Mouse (Mus musculus) forebrain, embryonic 14.5 days (tissue): ENCODE measurements around the gene Fktn. TPM values are rescaled to one million over a fixed set of nuclear protein-coding genes. Genes with fewer than 3 reads are reported as not detected.
A peak's percentile ranks its signal among the peaks of the same experiment; 100 is the strongest.
"Not testable (repeated sequence)": the region's sequence is repeated elsewhere in the genome, so short reads cannot be mapped to it uniquely, and the experiment has no call there.

Experiments used
- ATAC-seq: fragments of 200-750 bp; cut with Nextera tagmentation; 2 replicates; pipeline ENCODE4 v1.8.0; 2017; ENCODE audit warnings: mild to moderate bottlenecking, moderate library complexity
- DNase-seq: peaks from one replicate; pipeline ENCODE4 v3.0.0-alpha.2; 2015; ENCODE audit warnings: low spot score
- H3K27ac ChIP-seq: fragments of 300-500 bp; sonication (generic); 2 replicates; pipeline ENCODE4 v1.5.1; 2014; ENCODE audit warnings: low read depth, mild to moderate bottlenecking, control low read depth, low read length, moderate library complexity
- H3K27me3 ChIP-seq: fragments of 300-500 bp; sonication (generic); replicated peaks from 2 replicates; pipeline ENCODE4 v1.6.1; 2014; ENCODE audit warnings: low read length, control low read depth, mixed read lengths; ENCODE audit not compliant: control insufficient read depth, insufficient read depth
- H3K36me3 ChIP-seq: fragments of 300-500 bp; sonication (generic); 2 replicates; pipeline ENCODE4 v1.6.1; 2014; ENCODE audit warnings: low read length, control low read depth; ENCODE audit not compliant: control insufficient read depth, insufficient read depth
- H3K4me1 ChIP-seq: fragments of 300-500 bp; sonication (generic); 2 replicates; pipeline ENCODE4 v1.6.1; 2014; ENCODE audit warnings: antibody characterized with exemption, low read length, control low read depth; ENCODE audit not compliant: control insufficient read depth, insufficient read depth
- H3K4me2 ChIP-seq: fragments of 300-500 bp; sonication (generic); 2 replicates; pipeline ENCODE4 v1.6.1; 2014; ENCODE audit warnings: mild to moderate bottlenecking, control low read depth, low read length
- H3K4me3 ChIP-seq: fragments of 300-500 bp; sonication (generic); 2 replicates; pipeline ENCODE4 v1.5.1; 2014; ENCODE audit warnings: low read depth, low read length, control low read depth
- H3K9ac ChIP-seq: fragments of 300-500 bp; sonication (generic); 2 replicates; pipeline ENCODE4 v1.6.1; 2014; ENCODE audit warnings: mild to moderate bottlenecking, low read length, control low read depth, moderate library complexity
- H3K9me3 ChIP-seq: fragments of 300-500 bp; sonication (generic); replicated peaks from 2 replicates; pipeline ENCODE4 v1.6.1; 2016; ENCODE audit warnings: low read length, control low read depth, mixed read lengths; ENCODE audit not compliant: control insufficient read depth
- WGBS: fragments of 180-500 bp; shearing (Covaris S2); extraction: QIAGEN DNeasy Blood & Tissue Kit; methylation state at CpG from one replicate; pipeline ENCODE4 v1.1.7; 2014; 5-methylcytosine and 5-hydroxymethylcytosine counted together
- polyA plus RNA-seq: library from polyadenylated mRNA; unstranded; fragments of >200 nt; fragmentation: Nextera tagmentation; extraction: Ambion mirVana; gene quantifications from 2 replicates; pipeline ENCODE4 v1.2.1, GENCODE M21; 2014

Fktn gene
- 12.5 and 15.8 TPM in 2 replicates for polyA plus RNA-seq

GRCm38 (mm10) chr4:53713704-53714050 is at the start of gene Fktn:
Gene Fktn, plus strand, starts transcription at chr4:53713998.
- Histone ChIP-seq H3K4me3 (peak within 1 kb of the TSS; percentile 64), H3K4me2 (peak within 1 kb of the TSS; percentile 78), H3K9ac (peak within 1 kb of the TSS; percentile 81), H3K27ac (peak within 1 kb of the TSS; percentile 91), H3K27me3 (no peaks in the 10 kb centered on the region), H3K36me3 (peaks cover 5% of the 10 kb centered on the region; the same call in 1 of the 2 replicates), H3K4me1 (peaks cover 10% of the 10 kb centered on the region; the same call in 1 of the 2 replicates), H3K9me3 (no peaks in the 10 kb centered on the region)
- 2% methylated on average over 7 of the region's 7 CpGs for WGBS
- DNase-seq (no peak), ATAC-seq (peak; percentile 84)

- Histone ChIP-seq H3K9ac (no peak overlapping the region), H3K36me3 (peaks cover 39% of the 10 kb centered on the region), H3K4me3 (no peak overlapping the region), H3K27me3 (no peaks in the 10 kb centered on the region), H3K4me2 (no peak overlapping the region), H3K4me1 (no peaks in the 10 kb centered on the region), H3K27ac (no peak overlapping the region), H3K9me3 (no peaks in the 10 kb centered on the region)
- WGBS, result 94% methylated on average over 8 of the region's 8 CpGs
- no peak for ATAC-seq
- no peak for DNase-seq
These were observed 31.7 kb upstream of the Fktn start for GRCm38 (mm10) chr4:53682092-53682491.

- no peaks in the 10 kb centered on the region for H3K27me3 ChIP-seq
- no peak overlapping the region for H3K27ac ChIP-seq
- H3K4me3 ChIP-seq, result no peak overlapping the region
- no peak for DNase-seq
- no peaks in the 10 kb centered on the region for H3K4me1 ChIP-seq
- H3K36me3 ChIP-seq, result peaks cover 28% of the 10 kb centered on the region
- no peaks in the 10 kb centered on the region for H3K9me3 ChIP-seq
- H3K4me2 ChIP-seq, result no peak overlapping the region
- WGBS, result 91% methylated on average over 4 of the region's 4 CpGs
- no peak overlapping the region for H3K9ac ChIP-seq
- no peak for ATAC-seq
These were observed 24.8 kb upstream of the Fktn start for GRCm38 (mm10) chr4:53688965-53689364.

- no peak overlapping the region for H3K9ac ChIP-seq
- no peaks in the 10 kb centered on the region for H3K4me1 ChIP-seq
- DNase-seq (peak; percentile 6), ATAC-seq (no peak)
- H3K36me3 ChIP-seq, result peaks cover 34% of the 10 kb centered on the region
- WGBS, result 67% methylated on average over 1 of the region's 1 CpGs
- no peak overlapping the region for H3K27ac ChIP-seq
- H3K4me2 ChIP-seq, result no peak overlapping the region
- no peak overlapping the region for H3K4me3 ChIP-seq
- no peaks in the 10 kb centered on the region for H3K9me3 ChIP-seq
- H3K27me3 ChIP-seq, result no peaks in the 10 kb centered on the region
These were observed 22.4 kb upstream of the Fktn start for GRCm38 (mm10) chr4:53691418-53691817.

GRCm38 (mm10) chr4:53709166-53709565 is 4.6 kb upstream of the Fktn start:
- H3K36me3 ChIP-seq, H3K4me1 ChIP-seq, H3K27ac ChIP-seq, DNase-seq, H3K4me3 ChIP-seq, H3K9ac ChIP-seq, H3K9me3 ChIP-seq, H3K4me2 ChIP-seq, H3K27me3 ChIP-seq, ATAC-seq: not testable (repeated sequence)

GRCm38 (mm10) chr4:53710021-53710420 is 3.8 kb upstream of the Fktn start:
- no peak for DNase-seq
- no peak overlapping the region for H3K4me3 ChIP-seq
- H3K9me3 ChIP-seq, result no peaks in the 10 kb centered on the region
- no peak overlapping the region for H3K9ac ChIP-seq
- 93% methylated on average over 2 of the region's 2 CpGs for WGBS
- H3K4me1 ChIP-seq, result peaks cover 6% of the 10 kb centered on the region; the same call in 1 of the 2 replicates
- H3K4me2 ChIP-seq, result no peak overlapping the region
- 0 out of 2 replicates have a peak, but pooled peaks cover 4% of the 10 kb centered on the region for H3K36me3 ChIP-seq
- no peaks in the 10 kb centered on the region for H3K27me3 ChIP-seq
- H3K27ac ChIP-seq, result no peak overlapping the region
- no peak for ATAC-seq

GRCm38 (mm10) chr4:53710555-53711328 is 3.1 kb upstream of the Fktn start:
- H3K27ac ChIP-seq, result no peak overlapping the region
- H3K36me3 ChIP-seq, result 0 out of 2 replicates have a peak, but pooled peaks cover 4% of the 10 kb centered on the region
- no peak for ATAC-seq
- peaks cover 10% of the 10 kb centered on the region; the same call in 1 of the 2 replicates for H3K4me1 ChIP-seq
- no peak overlapping the region for H3K4me2 ChIP-seq
- H3K9me3 ChIP-seq, result no peaks in the 10 kb centered on the region
- DNase-seq, result no peak
- no peaks in the 10 kb centered on the region for H3K27me3 ChIP-seq
- no peak overlapping the region for H3K9ac ChIP-seq
- 93% methylated on average over 6 of the region's 6 CpGs for WGBS
- no peak overlapping the region for H3K4me3 ChIP-seq

GRCm38 (mm10) chr4:53714051-53714814 is 435 bp downstream of the Fktn start:
- Histone ChIP-seq H3K27me3 (no peaks in the 10 kb centered on the region), H3K4me1 (peaks cover 10% of the 10 kb centered on the region; the same call in 1 of the 2 replicates), H3K9me3 (no peaks in the 10 kb centered on the region), H3K9ac (peak overlapping the region; percentile 81), H3K27ac (peak overlapping the region; percentile 91), H3K4me2 (peak overlapping the region; percentile 78), H3K36me3 (peaks cover 5% of the 10 kb centered on the region; the same call in 1 of the 2 replicates), H3K4me3 (peak overlapping the region; percentile 64)
- peak; percentile 97 for DNase-seq
- ATAC-seq, result peak; percentile 94
- WGBS, result 7% methylated on average over 58 of the region's 58 CpGs

- ATAC-seq (no peak), DNase-seq (no peak)
- peaks cover 14% of the 10 kb centered on the region for H3K36me3 ChIP-seq
- no peaks in the 10 kb centered on the region for H3K27me3 ChIP-seq
- peaks cover 10% of the 10 kb centered on the region; the same call in 1 of the 2 replicates for H3K4me1 ChIP-seq
- no peaks in the 10 kb centered on the region for H3K9me3 ChIP-seq
- H3K9ac ChIP-seq, result no peak overlapping the region
- no peak overlapping the region for H3K4me3 ChIP-seq
- no peak overlapping the region for H3K27ac ChIP-seq
- no peak overlapping the region for H3K4me2 ChIP-seq
These were observed 2.2 kb downstream of the Fktn start for GRCm38 (mm10) chr4:53715977-53716376.
